Mouse (Mus musculus): ENCODE data around the gene Cntnap2.
A peak's percentile ranks its signal among the peaks of the same experiment; 100 is the strongest.

The Cntnap2 gene

GRCm38 (mm10) chr6:46716576-46716975, 1657.4 kb downstream of the Cntnap2 start:
- no peak for DNase-seq

- DNase-seq = no peak
Observed at GRCm38 (mm10) chr6:46733794-46734193, 1674.6 kb downstream of the Cntnap2 start.

GRCm38 (mm10) chr6:46748448-46748847, 1689.3 kb downstream of the Cntnap2 start:
- DNase-seq = no peak

GRCm38 (mm10) chr6:46763481-46763880, 1704.3 kb downstream of the Cntnap2 start:
- DNase-seq = no peak

- no peak for DNase-seq
Observed at GRCm38 (mm10) chr6:46774529-46774928, 1715.4 kb downstream of the Cntnap2 start.

- no peak for DNase-seq
Observed at GRCm38 (mm10) chr6:46802264-46803110, 1743.3 kb downstream of the Cntnap2 start.

- DNase-seq = no peak
Observed at GRCm38 (mm10) chr6:46856635-46857034, 1797.5 kb downstream of the Cntnap2 start.

- DNase-seq = no peak
Observed at GRCm38 (mm10) chr6:46861076-46861475, 1801.9 kb downstream of the Cntnap2 start.

GRCm38 (mm10) chr6:46866317-46866716, 1807.2 kb downstream of the Cntnap2 start:
- DNase-seq = no peak

- DNase-seq = no peak
Observed at GRCm38 (mm10) chr6:46886230-46886629, 1827.1 kb downstream of the Cntnap2 start.

GRCm38 (mm10) chr6:46909167-46909566, 1850.0 kb downstream of the Cntnap2 start:
- no peak for DNase-seq

GRCm38 (mm10) chr6:46918701-46919274, 1859.6 kb downstream of the Cntnap2 start:
- no peak for DNase-seq

- no peak for DNase-seq
Observed at GRCm38 (mm10) chr6:46919973-46920372, 1860.8 kb downstream of the Cntnap2 start.

- DNase-seq = no peak
Observed at GRCm38 (mm10) chr6:46924709-46925108, 1865.6 kb downstream of the Cntnap2 start.

- no peak for DNase-seq
Observed at GRCm38 (mm10) chr6:46945703-46946102, 1886.5 kb downstream of the Cntnap2 start.

- DNase-seq = peak; percentile 54 to 74
Observed at GRCm38 (mm10) chr6:46961022-46961686, 1902.0 kb downstream of the Cntnap2 start.

GRCm38 (mm10) chr6:46963261-46963660, 1904.1 kb downstream of the Cntnap2 start:
- no peak for DNase-seq

GRCm38 (mm10) chr6:46963693-46964092, 1904.5 kb downstream of the Cntnap2 start:
- DNase-seq = no peak

GRCm38 (mm10) chr6:46972640-46973039, 1913.5 kb downstream of the Cntnap2 start:
- no peak for DNase-seq

- no peak for DNase-seq
Observed at GRCm38 (mm10) chr6:46996010-46996602, 1936.9 kb downstream of the Cntnap2 start.

- DNase-seq = no peak
Observed at GRCm38 (mm10) chr6:47004430-47004829, 1945.3 kb downstream of the Cntnap2 start.

- no peak for DNase-seq
Observed at GRCm38 (mm10) chr6:47012933-47013332, 1953.8 kb downstream of the Cntnap2 start.

- peak; percentile 61 to 86 for DNase-seq
Observed at GRCm38 (mm10) chr6:47013535-47013934, 1954.4 kb downstream of the Cntnap2 start.

All from kidney, postnatal 25 days (tissue).